In genomic region chr16:22536581-22537160, GRCm38 (mm10) we compare ENCODE assay signal across 13 mouse cellular contexts.
"Had no signal": no experiment of that assay in that cellular context is flagged by ENCODE, and none has a peak within 500 bp of the region (broad histone marks: within the 10 kb centered on the region; RNA-seq: fewer than 3 reads in every experiment).

No protein-coding gene starts in this region.

- DNase-seq: kidney, adult 9 months; kidney, postnatal 4 days; midbrain, embryonic 14.5 days; thymus, postnatal 4 days had no signal

- H3K36me3 ChIP-seq: limb, embryonic 10.5 days; liver, embryonic 15.5 days; neural tube, embryonic 15.5 days had no signal

- H3K27ac ChIP-seq: kidney, postnatal 0 days; limb, embryonic 10.5 days; liver, embryonic 15.5 days; neural tube, embryonic 15.5 days; stomach, postnatal 0 days had no signal

- H3K4me3 ChIP-seq: limb, embryonic 10.5 days; liver, embryonic 15.5 days; myocyte; neural tube, embryonic 15.5 days had no signal

- H3K9me3 ChIP-seq: limb, embryonic 10.5 days; liver, embryonic 15.5 days; neural tube, embryonic 15.5 days had no signal

- H3K27me3 ChIP-seq: liver, embryonic 15.5 days; neural tube, embryonic 15.5 days had no signal

- ATAC-seq: inflammation-experienced regulatory T-cells, adult 6 months; intestine, postnatal 0 days had no signal

- H3K4me1 ChIP-seq: limb, embryonic 10.5 days; liver, embryonic 15.5 days; neural tube, embryonic 15.5 days had no signal

- H3K9ac ChIP-seq: liver, embryonic 15.5 days; neural tube, embryonic 15.5 days had no signal

- H3K4me2 ChIP-seq: liver, embryonic 11.5 days; liver, embryonic 15.5 days; neural tube, embryonic 15.5 days had no signal
